Mouse (Mus musculus): ENCODE results near the gene Cacna1e. TPM values are rescaled to one million over a fixed set of nuclear protein-coding genes. Genes with fewer than 3 reads are reported as not detected.

Cacna1e gene
- total RNA-seq, 1 experiment from 2014 or later = 0.15 TPM

- no peak for ATAC-seq (replicated peaks in 1 of 2; ENCODE audit: insufficient read depth in 1 of 2, low FRiP score in 2 of 2, low TSS enrichment in 1 of 2, low read depth in 1 of 2, poor library complexity in 2 of 2, severe bottlenecking in 2 of 2)
Measured at GRCm38 (mm10) chr1:154846900-154847299, 37.4 kb downstream of the Cacna1e start.

- ATAC-seq (replicated peaks in 1 of 2; ENCODE audit: insufficient read depth in 1 of 2, low FRiP score in 2 of 2, low TSS enrichment in 1 of 2, low read depth in 1 of 2, poor library complexity in 2 of 2, severe bottlenecking in 2 of 2) = no peak
Measured at GRCm38 (mm10) chr1:154843427-154843826, 40.9 kb downstream of the Cacna1e start.

- ATAC-seq (replicated peaks in 1 of 2; ENCODE audit: insufficient read depth in 1 of 2, low FRiP score in 2 of 2, low TSS enrichment in 1 of 2, low read depth in 1 of 2, poor library complexity in 2 of 2, severe bottlenecking in 2 of 2) = no peak
Measured at GRCm38 (mm10) chr1:154842336-154842735, 42.0 kb downstream of the Cacna1e start.

GRCm38 (mm10) chr1:154841057-154841630 is 43.2 kb downstream of the Cacna1e start:
- ATAC-seq (replicated peaks in 1 of 2; ENCODE audit: insufficient read depth in 1 of 2, low FRiP score in 2 of 2, low TSS enrichment in 1 of 2, low read depth in 1 of 2, poor library complexity in 2 of 2, severe bottlenecking in 2 of 2) = no peak

GRCm38 (mm10) chr1:154839272-154839671 is 45.0 kb downstream of the Cacna1e start:
- ATAC-seq (replicated peaks in 1 of 2; ENCODE audit: insufficient read depth in 1 of 2, low FRiP score in 2 of 2, low TSS enrichment in 1 of 2, low read depth in 1 of 2, poor library complexity in 2 of 2, severe bottlenecking in 2 of 2) = no peak

- no peak for ATAC-seq (replicated peaks in 1 of 2; ENCODE audit: insufficient read depth in 1 of 2, low FRiP score in 2 of 2, low TSS enrichment in 1 of 2, low read depth in 1 of 2, poor library complexity in 2 of 2, severe bottlenecking in 2 of 2)
Measured at GRCm38 (mm10) chr1:154836473-154836872, 47.8 kb downstream of the Cacna1e start.

GRCm38 (mm10) chr1:154832168-154832539 is 52.1 kb downstream of the Cacna1e start:
- ATAC-seq (replicated peaks in 1 of 2; ENCODE audit: insufficient read depth in 1 of 2, low FRiP score in 2 of 2, low TSS enrichment in 1 of 2, low read depth in 1 of 2, poor library complexity in 2 of 2, severe bottlenecking in 2 of 2) = no peak

GRCm38 (mm10) chr1:154831269-154832167 is 52.8 kb downstream of the Cacna1e start:
- ATAC-seq (replicated peaks in 1 of 2; ENCODE audit: insufficient read depth in 1 of 2, low FRiP score in 2 of 2, low TSS enrichment in 1 of 2, low read depth in 1 of 2, poor library complexity in 2 of 2, severe bottlenecking in 2 of 2) = no peak

GRCm38 (mm10) chr1:154830051-154830450 is 54.2 kb downstream of the Cacna1e start:
- ATAC-seq (replicated peaks in 1 of 2; ENCODE audit: insufficient read depth in 1 of 2, low FRiP score in 2 of 2, low TSS enrichment in 1 of 2, low read depth in 1 of 2, poor library complexity in 2 of 2, severe bottlenecking in 2 of 2) = no peak

- ATAC-seq (replicated peaks in 1 of 2; ENCODE audit: insufficient read depth in 1 of 2, low FRiP score in 2 of 2, low TSS enrichment in 1 of 2, low read depth in 1 of 2, poor library complexity in 2 of 2, severe bottlenecking in 2 of 2) = peak; percentile 56 to 62; a peak in 3 of 4 replicates
Measured at GRCm38 (mm10) chr1:154823098-154823497, 61.2 kb downstream of the Cacna1e start.

GRCm38 (mm10) chr1:154820422-154820821 is 63.9 kb downstream of the Cacna1e start:
- ATAC-seq (replicated peaks in 1 of 2; ENCODE audit: insufficient read depth in 1 of 2, low FRiP score in 2 of 2, low TSS enrichment in 1 of 2, low read depth in 1 of 2, poor library complexity in 2 of 2, severe bottlenecking in 2 of 2) = no peak

GRCm38 (mm10) chr1:154819960-154820359 is 64.3 kb downstream of the Cacna1e start:
- no peak for ATAC-seq (replicated peaks in 1 of 2; ENCODE audit: insufficient read depth in 1 of 2, low FRiP score in 2 of 2, low TSS enrichment in 1 of 2, low read depth in 1 of 2, poor library complexity in 2 of 2, severe bottlenecking in 2 of 2)

- no peak for ATAC-seq (replicated peaks in 1 of 2; ENCODE audit: insufficient read depth in 1 of 2, low FRiP score in 2 of 2, low TSS enrichment in 1 of 2, low read depth in 1 of 2, poor library complexity in 2 of 2, severe bottlenecking in 2 of 2)
Measured at GRCm38 (mm10) chr1:154818742-154819141, 65.6 kb downstream of the Cacna1e start.

- no peak for ATAC-seq (replicated peaks in 1 of 2; ENCODE audit: insufficient read depth in 1 of 2, low FRiP score in 2 of 2, low TSS enrichment in 1 of 2, low read depth in 1 of 2, poor library complexity in 2 of 2, severe bottlenecking in 2 of 2)
Measured at GRCm38 (mm10) chr1:154816836-154817235, 67.5 kb downstream of the Cacna1e start.

GRCm38 (mm10) chr1:154816267-154816666 is 68.0 kb downstream of the Cacna1e start:
- ATAC-seq (replicated peaks in 1 of 2; ENCODE audit: insufficient read depth in 1 of 2, low FRiP score in 2 of 2, low TSS enrichment in 1 of 2, low read depth in 1 of 2, poor library complexity in 2 of 2, severe bottlenecking in 2 of 2) = no peak

- no peak for ATAC-seq (replicated peaks in 1 of 2; ENCODE audit: insufficient read depth in 1 of 2, low FRiP score in 2 of 2, low TSS enrichment in 1 of 2, low read depth in 1 of 2, poor library complexity in 2 of 2, severe bottlenecking in 2 of 2)
Measured at GRCm38 (mm10) chr1:154805742-154806141, 78.6 kb downstream of the Cacna1e start.

GRCm38 (mm10) chr1:154805038-154805437 is 79.3 kb downstream of the Cacna1e start:
- no peak for ATAC-seq (replicated peaks in 1 of 2; ENCODE audit: insufficient read depth in 1 of 2, low FRiP score in 2 of 2, low TSS enrichment in 1 of 2, low read depth in 1 of 2, poor library complexity in 2 of 2, severe bottlenecking in 2 of 2)

GRCm38 (mm10) chr1:154802301-154802904 is 81.9 kb downstream of the Cacna1e start:
- no peak for ATAC-seq (replicated peaks in 1 of 2; ENCODE audit: insufficient read depth in 1 of 2, low FRiP score in 2 of 2, low TSS enrichment in 1 of 2, low read depth in 1 of 2, poor library complexity in 2 of 2, severe bottlenecking in 2 of 2)
